Comparison of ENCODE assay signal across 16 mouse cellular contexts in the genomic region with DNA sequence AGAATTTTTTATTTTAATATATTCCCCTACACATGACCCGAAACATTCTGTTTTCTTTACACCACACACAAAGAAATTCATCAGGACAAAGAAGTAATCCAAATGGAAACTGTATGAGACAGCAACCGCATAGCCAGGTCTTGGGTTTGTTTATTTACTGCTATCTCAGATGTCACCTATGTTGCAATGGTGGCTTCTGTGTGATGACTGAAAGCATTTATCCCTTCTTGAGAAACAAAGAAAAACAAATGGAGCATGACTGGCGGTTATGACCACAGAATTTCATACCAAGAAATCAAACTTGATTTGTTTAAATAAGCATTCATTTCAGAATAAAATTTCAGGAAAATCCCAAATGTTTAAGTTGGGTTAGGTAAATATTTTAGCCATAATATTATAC.
"Had no signal": no experiment of that assay in that cellular context is flagged by ENCODE, and none has a peak within 500 bp of the region (broad histone marks: within the 10 kb centered on the region; RNA-seq: fewer than 3 reads in every experiment).

No protein-coding gene starts in this region.

- H3K4me1 ChIP-seq: neural tube, embryonic 13.5 days; neural tube, embryonic 15.5 days; stomach, embryonic 15.5 days had no signal

- H3K27ac ChIP-seq: neural tube, embryonic 13.5 days; neural tube, embryonic 15.5 days; stomach, embryonic 15.5 days; stomach, postnatal 0 days had no signal

- DNase-seq: retina, postnatal 1 day; right cerebral cortex, adult 18-20 months; right cerebral cortex, postnatal 14 days; right cerebral cortex, postnatal 25 days; right cerebral cortex, postnatal 4 days; spleen, adult 18-20 months; thymus, adult 18-20 months; thymus, adult 2 months; thymus, postnatal 14 days; thymus, postnatal 25 days; thymus, postnatal 36 days; thymus, postnatal 4 days had no signal

- H3K4me3 ChIP-seq: neural tube, embryonic 13.5 days; neural tube, embryonic 15.5 days; stomach, embryonic 15.5 days had no signal

- H3K27me3 ChIP-seq: neural tube, embryonic 13.5 days; neural tube, embryonic 15.5 days; stomach, embryonic 15.5 days had no signal

- H3K9me3 ChIP-seq: neural tube, embryonic 13.5 days; neural tube, embryonic 15.5 days; stomach, embryonic 15.5 days had no signal

- H3K36me3 ChIP-seq: stomach, embryonic 15.5 days had no signal
